Mouse (Mus musculus) embryonic facial prominence, embryonic 10.5 days (tissue): Measurements from ENCODE around the gene Syne1. TPM values are rescaled to one million over a fixed set of nuclear protein-coding genes. Genes with fewer than 3 reads are reported as not detected.
A peak's percentile ranks its signal among the peaks of the same experiment; 100 is the strongest.

Experiments used
- DNase-seq: peaks from one replicate; pipeline ENCODE4 v3.0.0-alpha.2; 2017; ENCODE audit warnings: low spot score
- H3K27ac ChIP-seq: fragments of 300-500 bp; sonication (generic); replicated peaks from 2 replicates; pipeline ENCODE4 v1.5.1; 2016; ENCODE audit warnings: mild to moderate bottlenecking
- H3K27me3 ChIP-seq: fragments of 300-500 bp; sonication (generic); replicated peaks from 2 replicates; pipeline ENCODE4 v1.6.1; 2016; ENCODE audit warnings: low read depth, mild to moderate bottlenecking; ENCODE audit not compliant: poor library complexity, severe bottlenecking
- H3K36me3 ChIP-seq: fragments of 300-500 bp; sonication (generic); replicated peaks from 2 replicates; pipeline ENCODE4 v1.6.1; 2016; ENCODE audit warnings: mild to moderate bottlenecking, moderate library complexity
- H3K4me1 ChIP-seq: fragments of 300-500 bp; sonication (generic); 2 replicates; pipeline ENCODE4 v1.6.1; 2016
- H3K4me3 ChIP-seq: fragments of 300-500 bp; sonication (generic); 2 replicates; pipeline ENCODE4 v1.5.1; 2016; ENCODE audit warnings: mild to moderate bottlenecking, moderate library complexity
- H3K9me3 ChIP-seq: fragments of 300-500 bp; sonication (generic); 2 replicates; pipeline ENCODE4 v1.6.1; 2016; ENCODE audit warnings: mild to moderate bottlenecking
- WGBS: fragments of 180-500 bp; shearing (Covaris S2); methylation state at CpG from one replicate; pipeline ENCODE4 v1.1.7; 2016; 5-methylcytosine and 5-hydroxymethylcytosine counted together
- polyA plus RNA-seq: library from polyadenylated mRNA; unstranded; fragments of >200 nt; fragmentation: Nextera tagmentation; extraction: Ambion mirVana; gene quantifications from 2 replicates; pipeline ENCODE4 v1.2.1, GENCODE M21; 2016

Gene Syne1
- polyA plus RNA-seq, 1 experiment from 2014 or later, result 2.5 TPM

DNA sequence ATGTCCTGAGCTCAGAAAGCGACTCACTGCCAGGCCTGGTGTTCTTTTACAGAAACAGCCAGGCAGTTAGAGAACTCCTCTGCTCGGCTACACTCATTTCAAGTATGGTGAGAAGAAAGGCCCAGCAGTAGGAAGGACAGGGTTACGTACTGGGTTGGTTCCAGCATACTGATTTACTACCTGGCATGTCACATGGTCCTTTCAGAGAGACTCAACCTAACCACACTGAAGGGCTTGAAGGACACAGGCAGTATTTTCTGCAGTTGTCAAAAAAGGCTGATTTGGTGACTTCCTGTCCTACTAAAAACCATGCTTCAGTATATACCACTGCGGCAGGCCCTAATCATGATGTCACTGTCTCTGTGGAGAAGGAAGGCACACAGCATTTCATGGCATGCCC lies 238.8 kb downstream of the Syne1 start:
- 84% methylated on average over 4 of the region's 4 CpGs for WGBS
- no peak for DNase-seq
- no peaks in the 10 kb centered on the region for H3K27me3 ChIP-seq

DNA sequence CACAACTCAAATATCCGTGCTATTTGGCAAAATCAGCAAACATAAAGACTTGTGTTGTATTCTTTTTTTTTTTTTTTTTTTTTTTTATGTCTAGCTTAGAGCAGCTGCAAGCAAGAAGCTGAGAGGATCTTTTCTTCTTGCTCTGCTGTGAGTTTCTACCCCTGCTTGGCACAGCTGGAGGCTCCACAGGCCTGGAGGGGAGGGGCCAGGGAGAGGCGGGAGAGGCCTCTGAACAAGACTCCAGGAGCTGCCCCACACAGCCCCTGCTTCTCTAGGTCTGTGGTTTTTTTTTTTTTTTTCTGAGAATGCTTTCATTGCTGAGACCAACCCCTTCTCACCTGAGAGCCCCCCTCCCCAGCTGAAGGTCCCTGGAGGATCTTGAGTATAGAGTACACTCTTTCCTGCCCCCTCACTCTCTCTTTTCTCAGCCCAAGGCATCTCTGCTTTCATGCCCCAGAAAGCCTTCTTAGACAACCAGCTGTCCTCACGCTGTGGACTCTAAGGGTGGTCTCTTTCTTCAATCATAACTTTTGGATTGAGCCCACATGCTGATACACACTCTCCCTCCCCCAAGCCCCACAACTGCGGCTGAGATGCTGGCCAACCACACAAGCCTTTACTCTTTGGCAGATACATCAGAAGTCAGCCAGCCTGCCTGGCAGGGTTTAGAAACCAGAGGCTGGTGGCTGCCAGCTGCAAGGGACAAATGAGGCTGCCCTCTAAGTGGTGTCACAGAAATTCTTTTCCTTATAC lies 241.1 kb downstream of the Syne1 start:
- H3K27ac ChIP-seq, result 0 out of 2 replicates have a peak overlapping the region, but pooled peaks have one; percentile 5
- no peaks in the 10 kb centered on the region for H3K27me3 ChIP-seq

More for the DNA sequence above, 238.8 kb downstream of the Syne1 start:
- no peaks in the 10 kb centered on the region for H3K36me3 ChIP-seq
- H3K27ac ChIP-seq, result no peak overlapping the region
- H3K9me3 ChIP-seq, result no peaks in the 10 kb centered on the region
- H3K4me1 ChIP-seq, result peaks cover 11% of the 10 kb centered on the region
- H3K4me3 ChIP-seq, result no peak overlapping the region

DNA sequence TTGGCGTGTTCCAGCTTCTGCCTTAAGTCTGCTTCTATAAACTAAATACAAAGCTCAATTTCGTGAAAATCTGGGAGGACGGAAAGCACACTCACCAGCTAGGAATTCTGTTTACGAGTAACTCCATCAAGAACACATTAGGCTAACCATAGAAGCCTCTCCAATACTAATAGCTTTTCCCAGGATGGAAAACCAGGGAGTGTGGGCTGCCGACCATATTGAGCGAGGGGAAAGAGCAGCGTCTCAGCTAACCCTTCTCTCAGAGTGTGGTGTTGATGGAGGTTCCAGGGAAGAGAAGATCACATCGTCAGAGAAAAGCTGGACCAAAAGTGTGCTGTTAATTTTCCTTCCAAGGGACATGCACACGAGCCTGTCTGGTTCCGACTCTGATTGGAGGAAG lies 241.9 kb downstream of the Syne1 start:
- H3K27me3 ChIP-seq, result no peaks in the 10 kb centered on the region
- H3K27ac ChIP-seq, result no peak overlapping the region
- 54% methylated on average over 10 of the region's 10 CpGs for WGBS
- H3K36me3 ChIP-seq, result no peaks in the 10 kb centered on the region
- DNase-seq, result no peak
- H3K9me3 ChIP-seq, result no peaks in the 10 kb centered on the region
- peaks cover 11% of the 10 kb centered on the region for H3K4me1 ChIP-seq
- H3K4me3 ChIP-seq, result no peak overlapping the region

More for the DNA sequence above, 241.1 kb downstream of the Syne1 start:
- DNase-seq, result peak; percentile 53
- Histone ChIP-seq H3K4me1 (peaks cover 11% of the 10 kb centered on the region), H3K4me3 (no peak overlapping the region), H3K36me3 (no peaks in the 10 kb centered on the region), H3K9me3 (no peaks in the 10 kb centered on the region)
- 20% methylated on average over 4 of the region's 4 CpGs for WGBS

DNA sequence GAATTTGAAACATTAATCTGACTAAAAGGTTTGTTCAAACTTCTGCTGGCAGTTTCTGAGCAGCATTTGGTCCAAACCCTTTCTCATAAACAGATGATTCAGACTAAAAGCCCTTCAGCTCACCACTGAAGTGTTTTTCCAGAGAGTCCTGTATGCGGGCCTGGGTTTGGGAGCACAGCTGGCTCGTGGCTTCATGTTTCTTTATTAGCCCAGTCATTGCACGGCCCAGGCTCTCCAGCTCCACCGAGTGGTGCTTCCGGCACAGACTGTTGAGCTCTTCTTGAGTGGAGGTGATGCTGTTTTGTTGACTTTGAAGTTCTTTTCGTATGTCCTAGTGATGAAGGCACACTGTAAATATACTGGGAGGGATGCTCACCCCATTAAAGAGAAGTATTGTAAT lies 245.7 kb downstream of the Syne1 start:
- H3K9me3 ChIP-seq, result no peaks in the 10 kb centered on the region
- peak; percentile 34 for DNase-seq
- H3K4me1 ChIP-seq, result peaks cover 7% of the 10 kb centered on the region
- H3K4me3 ChIP-seq, result no peak overlapping the region
- WGBS, result 45% methylated on average over 6 of the region's 6 CpGs
- no peak overlapping the region for H3K27ac ChIP-seq
- no peaks in the 10 kb centered on the region for H3K27me3 ChIP-seq
- H3K36me3 ChIP-seq, result no peaks in the 10 kb centered on the region

DNA sequence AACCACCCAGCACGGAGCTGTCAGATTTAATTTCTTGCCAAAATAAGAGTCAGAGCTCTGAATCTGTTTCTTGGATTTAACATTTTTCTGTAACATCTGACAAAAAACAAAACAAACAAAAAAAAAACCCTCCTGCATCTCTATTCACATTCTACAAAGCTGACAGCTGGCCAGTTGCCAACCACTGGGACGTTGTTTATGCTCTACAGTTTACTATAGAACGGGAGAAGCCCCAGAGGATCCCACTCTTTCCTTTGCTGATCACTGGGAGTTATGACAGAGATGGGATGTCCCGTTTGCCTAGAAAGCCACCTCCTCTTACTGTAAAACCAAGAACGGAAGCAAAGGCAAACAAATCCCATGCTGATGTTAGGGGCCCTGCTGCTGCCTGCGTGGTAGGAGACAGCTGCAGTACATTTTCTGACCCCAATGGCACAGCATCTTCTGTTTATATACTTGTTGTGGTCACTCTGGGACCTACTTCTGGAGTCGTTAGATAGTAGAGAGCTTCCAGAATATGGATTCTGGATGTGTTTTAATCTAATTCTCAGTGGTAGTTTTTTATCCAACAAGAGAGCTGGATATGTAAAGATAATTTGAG lies 255.9 kb downstream of the Syne1 start:
- DNase-seq, result no peak
- Histone ChIP-seq H3K27me3 (no peaks in the 10 kb centered on the region), H3K4me3 (no peak overlapping the region), H3K9me3 (no peaks in the 10 kb centered on the region), H3K4me1 (0 out of 2 replicates have a peak, but pooled peaks cover 5% of the 10 kb centered on the region), H3K27ac (no peak overlapping the region), H3K36me3 (no peaks in the 10 kb centered on the region)
- 64% methylated on average over 7 of the region's 7 CpGs for WGBS

- no peaks in the 10 kb centered on the region for H3K27me3 ChIP-seq
- H3K9me3 ChIP-seq, result 0 out of 2 replicates have a peak, but pooled peaks cover 2% of the 10 kb centered on the region
- no peaks in the 10 kb centered on the region for H3K36me3 ChIP-seq
- DNase-seq, result no peak
- peak overlapping the region; percentile 48; the same call in 1 of the 2 replicates for H3K4me3 ChIP-seq
- WGBS, result 87% methylated on average over 5 of the region's 5 CpGs
- H3K27ac ChIP-seq, result peak overlapping the region; percentile 84
- peaks cover 23% of the 10 kb centered on the region for H3K4me1 ChIP-seq
Measured at GRCm38 (mm10) chr10:5289575-5289909, 261.7 kb downstream of the Syne1 start.

GRCm38 (mm10) chr10:5288716-5289574 lies 262.3 kb downstream of the Syne1 start:
- WGBS, result 37% methylated on average over 19 of the region's 19 CpGs
- Histone ChIP-seq H3K4me3 (peak overlapping the region; percentile 48), H3K36me3 (no peaks in the 10 kb centered on the region), H3K27me3 (no peaks in the 10 kb centered on the region), H3K27ac (peak overlapping the region; percentile 84), H3K4me1 (peaks cover 23% of the 10 kb centered on the region), H3K9me3 (0 out of 2 replicates have a peak, but pooled peaks cover 2% of the 10 kb centered on the region)
- DNase-seq, result peak; percentile 83

- 56% methylated on average over 6 of the region's 6 CpGs for WGBS
- Histone ChIP-seq H3K4me1 (peaks cover 23% of the 10 kb centered on the region), H3K4me3 (peak overlapping the region; percentile 48), H3K27me3 (no peaks in the 10 kb centered on the region), H3K9me3 (0 out of 2 replicates have a peak, but pooled peaks cover 2% of the 10 kb centered on the region), H3K36me3 (no peaks in the 10 kb centered on the region), H3K27ac (no peak overlapping the region)
- DNase-seq, result no peak
Measured at GRCm38 (mm10) chr10:5288262-5288661, 263.0 kb downstream of the Syne1 start.

DNA sequence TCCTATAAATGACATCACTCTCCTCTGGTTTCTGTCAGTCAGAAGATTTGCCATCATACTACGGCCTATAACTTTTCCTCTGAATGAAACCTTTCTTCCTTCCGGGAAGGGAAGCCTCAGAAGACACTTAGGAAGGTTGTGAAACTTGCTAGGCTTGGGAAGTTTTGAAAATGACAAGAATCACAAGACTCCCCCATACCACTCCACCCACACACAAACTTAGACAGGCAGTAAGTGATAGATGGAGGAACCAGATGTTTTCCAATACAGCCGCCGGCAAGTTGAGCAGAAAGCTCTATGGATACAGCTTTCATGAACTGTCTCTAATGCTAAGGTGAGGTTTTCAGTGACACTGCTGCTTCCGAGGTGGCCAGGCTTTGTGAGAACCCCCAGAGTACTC lies 275.5 kb downstream of the Syne1 start:
- WGBS, result 88% methylated on average over 5 of the region's 5 CpGs

DNA sequence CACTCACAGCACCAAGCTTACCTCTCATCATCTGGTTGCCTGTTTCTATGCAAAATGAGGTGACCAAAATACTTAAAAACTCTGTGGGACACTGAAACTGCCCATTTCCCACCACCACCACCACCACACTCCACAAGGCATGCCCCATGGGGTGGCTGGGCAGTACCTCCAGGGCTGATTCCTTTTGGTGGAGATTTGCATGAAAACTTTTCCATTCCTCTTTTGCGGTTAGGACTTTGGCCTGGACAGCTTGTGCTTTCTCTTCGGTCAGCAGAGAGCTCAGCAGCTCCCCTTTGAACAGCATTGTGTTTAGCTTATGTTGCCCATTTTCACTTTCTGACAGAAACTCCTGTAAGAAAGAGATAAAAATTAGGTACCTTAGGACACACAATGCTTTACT lies 280.6 kb downstream of the Syne1 start:
- no peak for DNase-seq
- WGBS, result 91% methylated on average over 2 of the region's 2 CpGs
- Histone ChIP-seq H3K4me3 (no peak overlapping the region), H3K27ac (no peak overlapping the region), H3K36me3 (no peaks in the 10 kb centered on the region), H3K27me3 (no peaks in the 10 kb centered on the region), H3K4me1 (no peaks in the 10 kb centered on the region), H3K9me3 (no peaks in the 10 kb centered on the region)

More for the DNA sequence above, 275.5 kb downstream of the Syne1 start:
- Histone ChIP-seq H3K9me3 (no peaks in the 10 kb centered on the region), H3K27ac (no peak overlapping the region), H3K4me1 (no peaks in the 10 kb centered on the region), H3K36me3 (no peaks in the 10 kb centered on the region), H3K4me3 (no peak overlapping the region), H3K27me3 (no peaks in the 10 kb centered on the region)
- no peak for DNase-seq

DNA sequence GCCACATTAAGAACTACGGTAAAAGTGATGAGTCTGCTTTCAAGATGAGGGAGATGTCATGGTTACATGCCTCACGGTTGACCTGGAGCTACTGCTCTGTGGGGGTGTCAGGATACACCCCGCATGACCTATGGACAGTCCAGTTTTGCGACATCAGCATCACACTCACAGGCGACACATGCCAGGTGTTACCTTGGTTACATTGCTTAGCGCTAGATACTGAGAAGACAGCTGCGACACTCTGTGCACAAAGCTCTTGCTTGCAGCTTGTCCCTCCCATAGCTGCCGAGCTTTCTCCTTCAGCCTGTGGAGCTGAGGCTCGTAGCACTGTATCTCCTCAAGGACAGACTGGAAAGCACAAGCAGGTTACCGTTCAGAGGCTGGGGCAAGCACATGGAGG lies 286.9 kb downstream of the Syne1 start:
- no peaks in the 10 kb centered on the region for H3K36me3 ChIP-seq
- no peaks in the 10 kb centered on the region for H3K9me3 ChIP-seq
- H3K4me1 ChIP-seq, result 0 out of 2 replicates have a peak, but pooled peaks cover 4% of the 10 kb centered on the region
- DNase-seq, result no peak
- no peaks in the 10 kb centered on the region for H3K27me3 ChIP-seq
- no peak overlapping the region for H3K27ac ChIP-seq
- 78% methylated on average over 10 of the region's 10 CpGs for WGBS
- H3K4me3 ChIP-seq, result no peak overlapping the region

DNA sequence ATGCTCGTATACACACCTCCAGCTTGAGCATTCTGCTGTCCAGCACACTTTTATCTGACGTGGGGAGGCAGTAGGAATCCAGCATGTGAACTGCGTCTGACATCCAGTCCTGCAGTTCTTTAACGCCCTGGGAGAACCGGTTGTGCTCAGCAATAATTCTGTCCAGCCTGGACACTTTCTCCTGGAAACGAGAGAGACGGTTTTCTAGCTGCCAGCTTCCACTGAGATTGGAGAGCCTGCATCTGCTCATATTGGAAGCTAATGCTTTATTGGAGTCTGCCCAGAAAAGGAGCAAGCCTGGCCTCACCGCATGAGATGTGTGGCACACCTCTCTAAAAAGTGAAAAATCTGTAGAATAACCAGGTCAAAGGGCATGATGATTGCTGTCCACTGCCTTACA lies 288.6 kb downstream of the Syne1 start:
- WGBS, result 87% methylated on average over 8 of the region's 8 CpGs
- 0 out of 2 replicates have a peak, but pooled peaks cover 4% of the 10 kb centered on the region for H3K4me1 ChIP-seq
- H3K36me3 ChIP-seq, result peaks cover 7% of the 10 kb centered on the region; the same call in 1 of the 2 replicates
- H3K27me3 ChIP-seq, result no peaks in the 10 kb centered on the region
- no peak overlapping the region for H3K4me3 ChIP-seq
- peaks cover 1% of the 10 kb centered on the region; the same call in 1 of the 2 replicates for H3K9me3 ChIP-seq
- no peak for DNase-seq
- no peak overlapping the region for H3K27ac ChIP-seq
